Mouse (Mus musculus): Measurements from ENCODE around the gene Lpp.

GRCm38 (mm10) chr16:24636894-24637293 is 243.6 kb downstream of the Lpp start:
- TF ChIP-seq CTCF (IDR thresholded peaks at IDR 0.05; ENCODE audit: low read depth) (no peak), EP300 (IDR thresholded peaks at IDR 0.05; ENCODE audit: low read depth) (no peak)

Measured in liver, postnatal 0 days (tissue).